Mouse (Mus musculus) embryonic fibroblast, embryonic 13.5 days (primary cell): Measurements from ENCODE around the gene Ephb3.

ENCODE experiments used
- CTCF ChIP-seq: IDR thresholded peaks from 2 replicates; pipeline ENCODE4 v1.5.1; 2011; ENCODE audit warnings: mild to moderate bottlenecking, control low read depth, low read length, moderate library complexity, borderline replicate concordance; ENCODE audit not compliant: insufficient read depth
- POLR2A ChIP-seq: IDR thresholded peaks from 2 replicates; pipeline ENCODE4 v1.6.1; 2011; ENCODE audit warnings: low read depth, mild to moderate bottlenecking, control low read depth, low read length, moderate library complexity

GRCm38 (mm10) chr16:21217233-21217632 is 12.7 kb downstream of the Ephb3 start:
- no peak for TF ChIP-seq CTCF
- TF ChIP-seq POLR2A, result no peak
